Comparison of ENCODE assay signal across 20 mouse cellular contexts in the genomic region with DNA sequence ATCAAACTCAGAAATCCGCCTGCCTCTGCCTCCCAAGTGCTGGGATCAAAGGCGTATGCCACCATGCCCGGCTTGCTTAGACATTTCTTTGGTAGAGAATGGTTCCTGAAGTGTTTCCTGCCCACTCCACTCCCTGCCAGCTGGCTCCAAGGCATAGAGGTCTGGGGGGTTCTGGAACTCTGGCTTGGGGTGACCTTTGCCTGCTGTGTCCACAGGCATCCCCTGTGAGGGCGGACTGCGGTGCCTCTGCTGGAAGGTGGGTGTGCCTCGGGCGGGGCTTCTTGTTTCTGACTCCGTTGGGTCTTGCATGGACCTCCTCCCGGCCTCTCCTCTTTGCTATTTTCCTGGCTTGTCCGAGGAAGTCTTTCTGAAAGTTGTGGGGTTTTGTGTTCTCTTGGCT. TPM values are rescaled to one million over a fixed set of nuclear protein-coding genes. Genes with fewer than 3 reads are reported as not detected.
DNase-seq lines count a peak whose midpoint lies in the region; ATAC-seq and TF ChIP-seq lines count a peak whose summit lies in the region.
"Had no signal": no experiment of that assay in that cellular context is flagged by ENCODE, and none has a peak within 500 bp of the region (broad histone marks: within the 10 kb centered on the region; RNA-seq: fewer than 3 reads in every experiment).

No protein-coding gene starts in this region.

- no peak for TF ChIP-seq POLR2A in kidney, adult 2 months (IDR thresholded peaks at IDR 0.05; ENCODE audit: low read depth, low read length)
- no peak for TF ChIP-seq POLR2A in ES-Bruce4 (IDR thresholded peaks at IDR 0.05; ENCODE audit: insufficient read depth, low read length)

- no peaks in the 10 kb centered on the region for H3K27me3 ChIP-seq in kidney, adult 2 months (replicated peaks; ENCODE audit: control insufficient read depth, insufficient read depth, low read length)
- no peaks in the 10 kb centered on the region for H3K27me3 ChIP-seq in kidney, embryonic 15.5 days
- H3K27me3 ChIP-seq in limb, embryonic 13.5 days: no peaks in the 10 kb centered on the region
- no peaks in the 10 kb centered on the region for H3K27me3 ChIP-seq in limb, embryonic 10.5 days (ENCODE audit: low read depth, poor library complexity, severe bottlenecking)
- no peaks in the 10 kb centered on the region for H3K27me3 ChIP-seq in ES-Bruce4 (ENCODE audit: control insufficient read depth, insufficient read depth, low read length, poor library complexity, severe bottlenecking)
- H3K27me3 ChIP-seq in embryonic facial prominence, embryonic 10.5 days (replicated peaks; ENCODE audit: low read depth, poor library complexity, severe bottlenecking): no peaks in the 10 kb centered on the region
- no peaks in the 10 kb centered on the region for H3K27me3 ChIP-seq in hindbrain, postnatal 0 days (ENCODE audit: insufficient read depth, low read length)
- H3K27me3 ChIP-seq in hindbrain, embryonic 16.5 days (replicated peaks; ENCODE audit: control insufficient read depth, insufficient read depth, low read length): no peaks in the 10 kb centered on the region
- H3K27me3 ChIP-seq: forebrain, embryonic 13.5 days; Patski had no signal

- H3K9me3 ChIP-seq in kidney, embryonic 15.5 days (replicated peaks): no peaks in the 10 kb centered on the region
- H3K9me3 ChIP-seq in limb, embryonic 13.5 days: no peaks in the 10 kb centered on the region
- no peaks in the 10 kb centered on the region for H3K9me3 ChIP-seq in limb, embryonic 10.5 days (replicated peaks)
- no peaks in the 10 kb centered on the region for H3K9me3 ChIP-seq in ES-Bruce4 (replicated peaks; ENCODE audit: control insufficient read depth, insufficient read depth, low read length, poor library complexity, severe bottlenecking)
- H3K9me3 ChIP-seq in embryonic facial prominence, embryonic 10.5 days: no peaks in the 10 kb centered on the region
- no peaks in the 10 kb centered on the region for H3K9me3 ChIP-seq in hindbrain, postnatal 0 days (ENCODE audit: low read length)
- H3K9me3 ChIP-seq in hindbrain, embryonic 16.5 days (ENCODE audit: control insufficient read depth, low read length): no peaks in the 10 kb centered on the region
- H3K9me3 ChIP-seq: forebrain, embryonic 13.5 days; hindbrain, embryonic 10.5 days had no signal

- no peak overlapping the region for H3K4me2 ChIP-seq in kidney, embryonic 15.5 days
- no peak overlapping the region for H3K4me2 ChIP-seq in limb, embryonic 13.5 days (replicated peaks)
- no peak overlapping the region for H3K4me2 ChIP-seq in hindbrain, postnatal 0 days (ENCODE audit: low read depth, low read length)
- no peak overlapping the region for H3K4me2 ChIP-seq in hindbrain, embryonic 16.5 days (ENCODE audit: low read length)
- H3K4me2 ChIP-seq: forebrain, embryonic 13.5 days; heart, embryonic 11.5 days had no signal

- TF ChIP-seq CTCF in kidney, adult 2 months (conservative IDR thresholded peaks at IDR 0.05; ENCODE audit: insufficient read depth, insufficient read length, low read depth, low read length): no peak
- TF ChIP-seq CTCF in ES-Bruce4 (IDR thresholded peaks at IDR 0.05; ENCODE audit: low read depth, low read length): no peak
- TF ChIP-seq CTCF in hindbrain, postnatal 0 days (IDR thresholded peaks at IDR 0.05; ENCODE audit: low read depth): no peak

- peak; percentile 76 for DNase-seq in kidney, adult 2 months
- no peak for DNase-seq in limb, embryonic 10.5 days (ENCODE audit: low spot score)
- DNase-seq in embryonic facial prominence, embryonic 10.5 days (ENCODE audit: low spot score): no peak
- no peak for DNase-seq in hindbrain, postnatal 0 days (ENCODE audit: low spot score)
- DNase-seq: adrenal gland, postnatal 14 days; cerebellum, adult 11-12 months; cerebellum, adult 9-10 months; cerebellum, postnatal 25 days; forebrain, postnatal 0 days; gastrocnemius, postnatal 14 days had no signal

- no peak for ATAC-seq in kidney, embryonic 15.5 days (replicated peaks; ENCODE audit: low FRiP score)
- no peak for ATAC-seq in limb, embryonic 13.5 days (ENCODE audit: low FRiP score, low read depth)
- no peak for ATAC-seq in hindbrain, postnatal 0 days
- no peak for ATAC-seq in hindbrain, embryonic 16.5 days
- ATAC-seq: activated CD4-positive, CD25-positive, alpha-beta regulatory T cell, adult 4 months; forebrain, embryonic 13.5 days; forebrain, postnatal 0 days; Patski had no signal

- H3K4me1 ChIP-seq in kidney, adult 2 months (ENCODE audit: control insufficient read depth, insufficient read depth, low read length): peaks cover 21% of the 10 kb centered on the region
- H3K4me1 ChIP-seq in kidney, embryonic 15.5 days: peaks cover 32% of the 10 kb centered on the region
- peaks cover 25% of the 10 kb centered on the region for H3K4me1 ChIP-seq in limb, embryonic 13.5 days
- peaks cover 27% of the 10 kb centered on the region for H3K4me1 ChIP-seq in limb, embryonic 10.5 days
- H3K4me1 ChIP-seq in ES-Bruce4 (ENCODE audit: control insufficient read depth, insufficient read depth, low read length): peaks cover 6% of the 10 kb centered on the region
- peaks cover 24% of the 10 kb centered on the region for H3K4me1 ChIP-seq in embryonic facial prominence, embryonic 10.5 days
- peaks cover 16% of the 10 kb centered on the region; the same call in 1 of the 2 replicates for H3K4me1 ChIP-seq in hindbrain, postnatal 0 days (ENCODE audit: insufficient read depth, low read length)
- peaks cover 20% of the 10 kb centered on the region for H3K4me1 ChIP-seq in hindbrain, embryonic 16.5 days (ENCODE audit: control insufficient read depth, insufficient read depth, low read depth, low read length)

- peak; percentile 76; the same call in 1 of the 2 replicates for TF ChIP-seq EP300 in ES-Bruce4 (IDR thresholded peaks at IDR 0.05; ENCODE audit: insufficient read depth, low read depth, low read length)

- peaks cover 8% of the 10 kb centered on the region for H3K36me3 ChIP-seq in kidney, adult 2 months (ENCODE audit: control insufficient read depth, insufficient read depth, low read length)
- peaks cover 58% of the 10 kb centered on the region for H3K36me3 ChIP-seq in kidney, embryonic 15.5 days
- peaks cover 63% of the 10 kb centered on the region for H3K36me3 ChIP-seq in limb, embryonic 13.5 days
- peaks cover 62% of the 10 kb centered on the region for H3K36me3 ChIP-seq in limb, embryonic 10.5 days
- H3K36me3 ChIP-seq in ES-Bruce4 (ENCODE audit: control insufficient read depth, insufficient read depth, low read length, poor library complexity, severe bottlenecking): peaks cover 50% of the 10 kb centered on the region
- H3K36me3 ChIP-seq in embryonic facial prominence, embryonic 10.5 days (replicated peaks): peaks cover 63% of the 10 kb centered on the region
- peaks cover 22% of the 10 kb centered on the region; the same call in 1 of the 2 replicates for H3K36me3 ChIP-seq in hindbrain, postnatal 0 days (ENCODE audit: insufficient read depth, low read length)
- peaks cover 8% of the 10 kb centered on the region for H3K36me3 ChIP-seq in hindbrain, embryonic 16.5 days (ENCODE audit: control insufficient read depth, insufficient read depth, low read length)

- no peak overlapping the region for H3K9ac ChIP-seq in kidney, embryonic 15.5 days
- peak overlapping the region; percentile 19; the same call in 1 of the 2 replicates for H3K9ac ChIP-seq in limb, embryonic 13.5 days
- peak overlapping the region; percentile 87; the same call in 1 of the 2 replicates for H3K9ac ChIP-seq in ES-Bruce4 (ENCODE audit: low read depth, poor library complexity, severe bottlenecking)
- H3K9ac ChIP-seq in hindbrain, postnatal 0 days (replicated peaks; ENCODE audit: low read length): no peak overlapping the region
- no peak overlapping the region for H3K9ac ChIP-seq in hindbrain, embryonic 16.5 days (ENCODE audit: low read depth, low read length)
- H3K9ac ChIP-seq: forebrain, postnatal 0 days had no signal

- H3K4me3 ChIP-seq in kidney, adult 2 months (ENCODE audit: insufficient read depth, low read depth, low read length): no peak overlapping the region
- no peak overlapping the region for H3K4me3 ChIP-seq in kidney, embryonic 15.5 days (replicated peaks)
- no peak overlapping the region for H3K4me3 ChIP-seq in limb, embryonic 13.5 days
- H3K4me3 ChIP-seq in limb, embryonic 10.5 days: no peak overlapping the region
- peak overlapping the region; percentile 45; the same call in 1 of the 2 replicates for H3K4me3 ChIP-seq in ES-Bruce4 (ENCODE audit: low read depth, low read length)
- H3K4me3 ChIP-seq in embryonic facial prominence, embryonic 10.5 days: peak overlapping the region; percentile 16; the same call in 1 of the 2 replicates
- H3K4me3 ChIP-seq in hindbrain, postnatal 0 days (ENCODE audit: low read length): no peak overlapping the region
- H3K4me3 ChIP-seq in hindbrain, embryonic 16.5 days (ENCODE audit: low read length): no peak overlapping the region
- H3K4me3 ChIP-seq: forebrain, embryonic 13.5 days; heart, adult 2 months; hindbrain, embryonic 10.5 days had no signal

- 66% methylated on average over 10 of the region's 10 CpGs for WGBS in kidney, adult 2 months
- WGBS in kidney, embryonic 15.5 days: 94% methylated on average over 10 of the region's 10 CpGs
- WGBS in limb, embryonic 13.5 days: 89% methylated on average over 10 of the region's 10 CpGs
- 92% methylated on average over 10 of the region's 10 CpGs for WGBS in limb, embryonic 10.5 days
- WGBS in embryonic facial prominence, embryonic 10.5 days: 92% methylated on average over 10 of the region's 10 CpGs
- WGBS in hindbrain, postnatal 0 days: 86% methylated on average over 10 of the region's 10 CpGs
- WGBS in hindbrain, embryonic 16.5 days: 92% methylated on average over 10 of the region's 10 CpGs

- peak overlapping the region; percentile 72; the same call in 1 of the 2 replicates for H3K27ac ChIP-seq in kidney, adult 2 months (ENCODE audit: insufficient read depth, low read depth, low read length)
- H3K27ac ChIP-seq in kidney, embryonic 15.5 days: no peak overlapping the region
- no peak overlapping the region for H3K27ac ChIP-seq in limb, embryonic 13.5 days
- no peak overlapping the region for H3K27ac ChIP-seq in limb, embryonic 10.5 days
- peak overlapping the region; percentile 97 for H3K27ac ChIP-seq in ES-Bruce4 (ENCODE audit: insufficient read depth, low read length)
- no peak overlapping the region for H3K27ac ChIP-seq in embryonic facial prominence, embryonic 10.5 days (replicated peaks)
- no peak overlapping the region for H3K27ac ChIP-seq in hindbrain, postnatal 0 days
- no peak overlapping the region for H3K27ac ChIP-seq in hindbrain, embryonic 16.5 days (ENCODE audit: low read depth, low read length)
- H3K27ac ChIP-seq: forebrain, embryonic 13.5 days; heart, adult 2 months; hindbrain, embryonic 10.5 days had no signal

RNA-seq across cellular contexts. Expression of gene Tbc1d13, which starts 2.9 kb away (rescaled TPM):
- polyA plus RNA-seq in kidney, adult 2 months (2012; rRNA removed): 156 and 161 TPM in 2 replicates
- polyA plus RNA-seq in kidney, embryonic 15.5 days (2015; fragmentation: Nextera tagmentation; extraction: Ambion mirVana): 8.2 and 8.9 TPM in 2 replicates
- polyA plus RNA-seq in limb, embryonic 13.5 days (2015; fragmentation: Nextera tagmentation; extraction: Ambion mirVana): 10.1 and 10.7 TPM in 2 replicates
- polyA plus RNA-seq in limb, embryonic 10.5 days (2016; fragmentation: Nextera tagmentation; extraction: Ambion mirVana): 6.8 and 8.1 TPM in 2 replicates
- polyA plus RNA-seq in ES-Bruce4 (2011; ENCODE audit: insufficient read depth, insufficient read length, low read depth, missing spikeins): 171 and 173 TPM in 2 replicates
- polyA plus RNA-seq in embryonic facial prominence, embryonic 10.5 days (2016; fragmentation: Nextera tagmentation; extraction: Ambion mirVana): 8.1 and 8.2 TPM in 2 replicates
- 106 and 109 TPM in 2 replicates for total RNA-seq in hindbrain, postnatal 0 days (2014; rRNA removed)
- 9.4 and 10.8 TPM in 2 replicates for polyA plus RNA-seq in hindbrain, postnatal 0 days (2015; fragmentation: Nextera tagmentation; extraction: Ambion mirVana)
- polyA plus RNA-seq in hindbrain, embryonic 16.5 days (2015; fragmentation: Nextera tagmentation; extraction: Ambion mirVana): 8.8 and 10.0 TPM in 2 replicates

RNA-seq across cellular contexts. Expression of gene Zer1, which starts 12.1 kb away (rescaled TPM):
- polyA plus RNA-seq in kidney, adult 2 months (2012; rRNA removed): 45.8 and 59.5 TPM in 2 replicates
- 7.2 and 8.6 TPM in 2 replicates for polyA plus RNA-seq in kidney, embryonic 15.5 days (2015; fragmentation: Nextera tagmentation; extraction: Ambion mirVana)
- 11.2 and 12.5 TPM in 2 replicates for polyA plus RNA-seq in limb, embryonic 13.5 days (2015; fragmentation: Nextera tagmentation; extraction: Ambion mirVana)
- 6.5 and 9.3 TPM in 2 replicates for polyA plus RNA-seq in limb, embryonic 10.5 days (2016; fragmentation: Nextera tagmentation; extraction: Ambion mirVana)
- 33.8 and 35.1 TPM in 2 replicates for polyA plus RNA-seq in ES-Bruce4 (2011; ENCODE audit: insufficient read depth, insufficient read length, low read depth, missing spikeins)
- polyA plus RNA-seq in embryonic facial prominence, embryonic 10.5 days (2016; fragmentation: Nextera tagmentation; extraction: Ambion mirVana): 7.1 and 7.4 TPM in 2 replicates
- total RNA-seq in hindbrain, postnatal 0 days (2014; rRNA removed): 77.6 and 99.2 TPM in 2 replicates
- polyA plus RNA-seq in hindbrain, postnatal 0 days (2015; fragmentation: Nextera tagmentation; extraction: Ambion mirVana): 14.0 and 14.6 TPM in 2 replicates
- polyA plus RNA-seq in hindbrain, embryonic 16.5 days (2015; fragmentation: Nextera tagmentation; extraction: Ambion mirVana): 10.4 and 11.3 TPM in 2 replicates

RNA-seq across cellular contexts. Expression of gene Endog, which starts 34.8 kb away (rescaled TPM):
- 78.0 and 98.0 TPM in 2 replicates for polyA plus RNA-seq in kidney, adult 2 months (2012; rRNA removed)
- polyA plus RNA-seq in kidney, embryonic 15.5 days (2015; fragmentation: Nextera tagmentation; extraction: Ambion mirVana): 19.8 and 20.8 TPM in 2 replicates
- polyA plus RNA-seq in limb, embryonic 13.5 days (2015; fragmentation: Nextera tagmentation; extraction: Ambion mirVana): 17.2 and 19.2 TPM in 2 replicates
- 15.2 and 19.5 TPM in 2 replicates for polyA plus RNA-seq in limb, embryonic 10.5 days (2016; fragmentation: Nextera tagmentation; extraction: Ambion mirVana)
- 6.5 and 8.0 TPM in 2 replicates for polyA plus RNA-seq in ES-Bruce4 (2011; ENCODE audit: insufficient read depth, insufficient read length, low read depth, missing spikeins)
- polyA plus RNA-seq in embryonic facial prominence, embryonic 10.5 days (2016; fragmentation: Nextera tagmentation; extraction: Ambion mirVana): 18.3 and 19.9 TPM in 2 replicates
- 63.7 and 64.1 TPM in 2 replicates for total RNA-seq in hindbrain, postnatal 0 days (2014; rRNA removed)
- polyA plus RNA-seq in hindbrain, postnatal 0 days (2015; fragmentation: Nextera tagmentation; extraction: Ambion mirVana): 42.2 and 42.7 TPM in 2 replicates
- 24.0 and 29.2 TPM in 2 replicates for polyA plus RNA-seq in hindbrain, embryonic 16.5 days (2015; fragmentation: Nextera tagmentation; extraction: Ambion mirVana)

RNA-seq across cellular contexts. Expression of gene Spout1, which starts 41.8 kb away (rescaled TPM):
- polyA plus RNA-seq in kidney, adult 2 months (2012; rRNA removed): 22.8 and 23.6 TPM in 2 replicates
- 76.3 and 83.0 TPM in 2 replicates for polyA plus RNA-seq in kidney, embryonic 15.5 days (2015; fragmentation: Nextera tagmentation; extraction: Ambion mirVana)
- polyA plus RNA-seq in limb, embryonic 13.5 days (2015; fragmentation: Nextera tagmentation; extraction: Ambion mirVana): 87.8 and 96.7 TPM in 2 replicates
- 104 and 107 TPM in 2 replicates for polyA plus RNA-seq in limb, embryonic 10.5 days (2016; fragmentation: Nextera tagmentation; extraction: Ambion mirVana)
- polyA plus RNA-seq in ES-Bruce4 (2011; ENCODE audit: insufficient read depth, insufficient read length, low read depth, missing spikeins): 45.9 and 50.5 TPM in 2 replicates
- polyA plus RNA-seq in embryonic facial prominence, embryonic 10.5 days (2016; fragmentation: Nextera tagmentation; extraction: Ambion mirVana): 95.4 and 98.5 TPM in 2 replicates
- total RNA-seq in hindbrain, postnatal 0 days (2014; rRNA removed): 32.6 and 48.2 TPM in 2 replicates
- 52.6 and 56.1 TPM in 2 replicates for polyA plus RNA-seq in hindbrain, postnatal 0 days (2015; fragmentation: Nextera tagmentation; extraction: Ambion mirVana)
- 71.2 and 72.4 TPM in 2 replicates for polyA plus RNA-seq in hindbrain, embryonic 16.5 days (2015; fragmentation: Nextera tagmentation; extraction: Ambion mirVana)

RNA-seq across cellular contexts. Expression of gene Zdhhc12, which starts 43.0 kb away (rescaled TPM):
- polyA plus RNA-seq in kidney, adult 2 months (2012; rRNA removed): 49.0 and 69.1 TPM in 2 replicates
- polyA plus RNA-seq in kidney, embryonic 15.5 days (2015; fragmentation: Nextera tagmentation; extraction: Ambion mirVana): 35.2 and 37.7 TPM in 2 replicates
- polyA plus RNA-seq in limb, embryonic 13.5 days (2015; fragmentation: Nextera tagmentation; extraction: Ambion mirVana): 25.3 and 27.9 TPM in 2 replicates
- 35.6 and 37.2 TPM in 2 replicates for polyA plus RNA-seq in limb, embryonic 10.5 days (2016; fragmentation: Nextera tagmentation; extraction: Ambion mirVana)
- polyA plus RNA-seq in ES-Bruce4 (2011; ENCODE audit: insufficient read depth, insufficient read length, low read depth, missing spikeins): 39.0 and 41.2 TPM in 2 replicates
- polyA plus RNA-seq in embryonic facial prominence, embryonic 10.5 days (2016; fragmentation: Nextera tagmentation; extraction: Ambion mirVana): 35.2 and 37.7 TPM in 2 replicates
- 25.4 and 35.0 TPM in 2 replicates for total RNA-seq in hindbrain, postnatal 0 days (2014; rRNA removed)
- 30.2 and 32.2 TPM in 2 replicates for polyA plus RNA-seq in hindbrain, postnatal 0 days (2015; fragmentation: Nextera tagmentation; extraction: Ambion mirVana)
- 31.3 and 32.2 TPM in 2 replicates for polyA plus RNA-seq in hindbrain, embryonic 16.5 days (2015; fragmentation: Nextera tagmentation; extraction: Ambion mirVana)

Comparison
In these comparisons a context has a peak if more than half of its experiments do, and no peak if none do; other contexts are left out.
1. H3K27ac ChIP-seq: peak in kidney, adult 2 months (single experiment) and ES-Bruce4 (single experiment); none in kidney, embryonic 15.5 days (single experiment), limb, embryonic 13.5 days (single experiment), limb, embryonic 10.5 days (single experiment), embryonic facial prominence, embryonic 10.5 days (single experiment), hindbrain, postnatal 0 days (single experiment) and hindbrain, embryonic 16.5 days (single experiment).
2. RNA of gene Tbc1d13, which starts 2.9 kb away (polyA plus RNA-seq): 171 to 173 TPM in ES-Bruce4 and 156 to 161 TPM in kidney, adult 2 months; 10.1 to 10.7 TPM in limb, embryonic 13.5 days, 9.4 to 10.8 TPM in hindbrain, postnatal 0 days, 8.8 to 10.0 TPM in hindbrain, embryonic 16.5 days, 8.1 to 8.2 TPM in embryonic facial prominence, embryonic 10.5 days, 8.2 to 8.9 TPM in kidney, embryonic 15.5 days and 6.8 to 8.1 TPM in limb, embryonic 10.5 days; every median in the first group is over 10 times any median in the second.
3. H3K4me3 ChIP-seq: peak in ES-Bruce4 (single experiment) and embryonic facial prominence, embryonic 10.5 days (single experiment); none in kidney, adult 2 months (single experiment), kidney, embryonic 15.5 days (single experiment), limb, embryonic 13.5 days (single experiment), limb, embryonic 10.5 days (single experiment), hindbrain, postnatal 0 days (single experiment) and hindbrain, embryonic 16.5 days (single experiment).
4. H3K9ac ChIP-seq: peak in limb, embryonic 13.5 days (single experiment) and ES-Bruce4 (single experiment); none in kidney, embryonic 15.5 days (single experiment), hindbrain, postnatal 0 days (single experiment) and hindbrain, embryonic 16.5 days (single experiment).